Mouse (Mus musculus) embryo, embryonic 11 days (tissue): Measurements from ENCODE around the gene Rnf150.

ENCODE experiments used
- DNase-seq: peaks from one replicate; pipeline ENCODE4 v3.0.0-alpha.2; 2015

Rnf150 gene

DNA sequence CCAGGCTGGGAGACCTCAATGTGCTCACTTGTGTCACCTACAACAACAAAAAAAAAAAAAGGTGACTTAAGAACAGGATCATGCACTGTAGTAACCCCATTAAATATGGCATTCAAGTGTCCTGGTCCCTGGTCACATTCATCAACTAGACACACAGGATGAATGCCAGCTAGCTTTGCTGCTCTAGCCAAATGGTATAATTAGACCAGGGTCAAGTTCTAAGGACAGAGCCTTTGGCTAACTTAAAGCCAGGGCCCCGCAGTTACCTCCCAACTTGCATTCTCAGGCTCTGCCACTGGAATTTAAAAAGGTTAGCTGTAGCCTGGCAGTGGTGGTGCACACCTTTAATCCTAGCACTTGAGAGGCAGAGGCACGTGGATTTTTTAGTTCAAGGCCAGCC lies 165.1 kb downstream of the Rnf150 start:
- DNase-seq = no peak

DNA sequence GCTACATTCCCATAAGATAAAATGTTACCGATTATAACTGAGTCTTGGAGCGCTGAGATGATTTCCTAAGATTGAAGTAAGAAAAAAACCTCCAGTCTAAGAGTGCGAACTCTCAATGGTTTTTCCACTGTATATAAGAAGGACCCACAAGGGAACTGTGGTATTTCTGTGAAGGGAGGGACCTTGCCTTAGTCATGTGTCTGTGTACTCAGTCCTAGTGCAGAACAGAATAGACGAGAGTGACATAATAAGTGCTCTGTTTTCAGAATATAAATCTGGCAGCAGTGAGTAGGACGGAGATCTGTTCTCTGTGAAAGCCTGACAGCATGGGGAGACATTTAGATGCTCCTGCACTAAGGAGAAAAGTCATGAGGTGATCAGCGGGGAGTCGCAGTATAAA lies 169.6 kb downstream of the Rnf150 start:
- no peak for DNase-seq

DNA sequence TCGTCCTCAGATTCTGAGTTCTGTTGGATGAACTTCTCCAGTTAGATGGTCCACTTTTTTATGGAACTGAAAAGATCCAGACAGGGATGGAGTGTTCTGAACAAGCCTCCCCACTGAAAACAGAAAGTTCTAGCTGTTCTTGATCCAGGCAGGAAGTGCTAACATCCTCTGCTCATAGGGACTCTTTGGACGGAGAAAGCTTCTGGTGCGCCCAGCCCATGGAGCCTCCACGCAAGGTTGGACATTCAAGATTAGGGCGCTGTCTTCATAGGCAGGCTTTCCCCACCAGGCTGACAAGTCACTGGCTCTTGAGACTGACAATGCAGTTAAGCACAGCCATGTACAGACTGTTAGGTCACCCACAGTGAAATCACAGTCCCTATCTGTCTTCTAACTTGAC lies 172.0 kb downstream of the Rnf150 start:
- no peak for DNase-seq

DNA sequence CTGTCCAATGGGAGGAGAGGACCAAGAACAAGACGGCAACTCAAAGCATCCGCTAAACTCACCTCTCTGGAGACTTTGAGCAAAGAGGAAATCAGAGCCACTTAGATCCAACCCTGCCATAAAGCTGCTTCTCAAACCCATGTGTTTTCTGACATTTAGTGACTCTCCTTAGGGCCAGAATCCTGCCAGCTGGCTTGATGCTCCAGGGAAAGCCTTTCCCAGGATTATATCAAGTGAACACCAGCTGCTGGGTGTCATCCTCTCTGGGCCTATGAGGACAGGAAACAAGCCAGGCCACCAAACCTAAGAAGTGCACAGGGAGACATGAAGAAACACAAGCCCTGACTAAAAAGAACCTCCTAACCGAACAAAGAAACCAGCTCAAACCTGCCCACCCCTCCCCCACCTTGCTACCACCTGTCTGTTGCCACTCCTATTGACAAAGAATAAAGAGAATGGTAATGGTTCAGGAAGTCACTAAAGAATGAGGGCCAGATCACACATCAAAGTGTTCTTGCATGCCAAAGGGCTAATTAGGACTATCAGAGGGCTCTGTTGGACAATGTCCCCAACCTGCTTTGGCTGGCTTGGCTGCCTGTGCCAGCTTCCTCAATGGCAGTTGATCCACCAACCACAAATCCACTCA lies 173.5 kb downstream of the Rnf150 start:
- no peak for DNase-seq

DNA sequence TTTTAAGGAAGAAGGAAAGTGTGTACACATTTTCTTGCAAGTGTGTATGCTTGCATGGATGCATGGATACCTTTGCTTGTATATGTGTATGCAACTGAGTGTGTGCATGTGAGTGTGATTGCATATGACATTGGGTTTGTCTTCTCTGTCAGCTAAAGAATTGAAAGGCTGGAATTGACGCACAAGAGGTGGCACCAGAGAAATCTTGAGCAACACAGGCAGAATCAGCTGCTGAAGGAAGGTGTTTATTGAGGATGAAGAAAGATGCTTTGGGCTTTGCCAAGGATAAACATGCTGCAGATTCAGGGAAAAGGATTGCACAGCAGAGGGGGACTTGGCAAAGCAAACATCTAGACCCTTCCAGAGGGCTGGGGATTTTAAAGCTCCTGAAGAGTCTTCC lies 174.2 kb downstream of the Rnf150 start:
- DNase-seq = no peak

DNA sequence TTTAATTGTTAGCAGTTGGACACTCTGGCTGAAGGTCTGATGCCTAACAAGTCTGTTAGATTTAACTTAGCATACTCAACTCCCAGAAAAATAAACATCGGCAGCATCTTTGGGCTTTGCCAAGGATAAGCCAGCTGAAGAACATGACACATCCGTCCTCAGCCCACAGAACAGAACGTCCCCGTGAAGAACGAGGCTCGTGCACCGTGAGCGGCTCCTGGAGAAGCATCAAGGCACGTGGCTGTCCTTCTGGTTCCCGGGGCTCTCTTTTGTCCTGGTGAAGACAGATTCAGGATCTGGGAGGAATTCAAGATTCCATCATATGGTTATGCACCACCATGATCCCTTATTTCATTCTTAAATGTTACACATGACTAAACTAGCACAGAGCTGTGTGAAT lies 175.4 kb downstream of the Rnf150 start:
- DNase-seq = no peak

DNA sequence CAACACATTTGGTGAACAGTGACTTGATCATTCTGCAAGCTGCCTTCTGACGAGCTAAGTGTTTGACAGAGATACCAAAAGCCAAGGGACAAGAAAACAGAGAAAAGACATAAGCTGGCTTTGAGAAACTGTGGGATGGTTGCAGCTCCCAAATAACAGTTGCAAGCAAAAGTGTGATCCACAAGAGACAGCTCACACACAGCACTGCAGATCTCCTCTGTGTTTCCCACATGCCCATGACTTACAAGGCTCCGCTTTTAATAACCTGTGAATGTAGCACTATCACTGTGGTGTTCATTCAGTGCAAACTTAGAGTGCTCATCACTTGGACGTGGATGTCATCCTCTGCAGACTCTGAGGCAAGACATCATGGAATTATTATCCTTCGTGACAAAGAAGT lies 178.3 kb downstream of the Rnf150 start:
- DNase-seq = no peak

DNA sequence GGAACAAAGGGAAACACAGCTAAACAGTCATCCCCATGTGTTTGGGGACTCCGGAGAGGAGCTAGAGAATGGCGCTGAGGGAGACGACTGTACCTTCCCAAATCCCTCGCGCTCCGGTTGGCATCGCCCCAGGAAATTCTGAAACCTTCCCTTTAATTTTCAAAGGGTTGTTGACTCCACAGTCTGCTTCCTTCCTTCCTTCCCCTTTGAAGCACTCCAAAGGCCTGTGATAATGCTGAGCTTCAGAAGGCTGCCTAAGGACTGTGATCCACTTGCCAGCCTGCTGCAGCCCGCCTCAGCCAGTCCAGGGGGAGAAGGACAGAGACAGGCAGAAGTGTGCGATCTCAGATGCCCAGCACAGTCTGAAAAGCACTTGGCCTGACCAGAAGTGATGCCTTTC lies 183.8 kb downstream of the Rnf150 start:
- no peak for DNase-seq

DNA sequence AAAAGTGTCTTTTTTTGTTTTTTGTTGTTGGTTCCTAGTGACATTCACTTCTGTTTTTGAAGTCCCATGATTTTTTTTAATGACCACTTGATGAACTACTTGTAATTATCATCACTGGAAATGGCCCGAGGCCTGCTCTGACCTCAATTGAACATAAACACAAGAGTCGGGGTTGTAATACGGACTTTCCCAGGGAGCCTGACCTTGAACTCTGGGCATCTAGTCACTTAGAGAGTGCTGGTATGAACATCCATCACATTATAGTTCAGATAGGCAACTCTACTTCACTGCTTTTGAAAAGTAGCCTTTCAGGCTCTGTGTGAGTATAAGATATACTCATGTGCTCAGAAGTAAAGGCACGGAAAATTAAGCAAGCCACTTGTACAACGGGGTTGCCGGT lies 185.4 kb downstream of the Rnf150 start:
- no peak for DNase-seq

DNA sequence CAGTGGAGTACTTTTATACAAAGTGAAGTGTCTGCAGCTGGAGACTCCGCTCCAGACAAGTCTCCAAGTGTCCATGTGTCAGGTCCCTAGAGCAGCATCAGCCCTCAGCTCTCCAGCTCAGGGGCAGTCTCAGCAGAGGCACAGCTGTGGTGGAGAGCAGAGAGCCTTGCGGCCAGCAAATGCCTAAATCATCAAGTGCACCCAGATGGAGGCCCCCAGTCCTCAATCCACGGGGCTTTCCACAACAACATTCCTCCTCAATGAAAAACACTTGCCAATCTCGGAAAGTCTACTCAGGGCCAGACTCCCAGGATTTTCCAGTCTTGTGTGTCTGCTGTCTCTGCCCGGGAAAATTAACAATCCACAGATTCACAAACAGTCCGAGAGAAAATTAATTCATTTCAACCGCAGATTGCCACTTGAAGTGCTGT lies 186.0 kb downstream of the Rnf150 start:
- peak; percentile 56 for DNase-seq

DNA sequence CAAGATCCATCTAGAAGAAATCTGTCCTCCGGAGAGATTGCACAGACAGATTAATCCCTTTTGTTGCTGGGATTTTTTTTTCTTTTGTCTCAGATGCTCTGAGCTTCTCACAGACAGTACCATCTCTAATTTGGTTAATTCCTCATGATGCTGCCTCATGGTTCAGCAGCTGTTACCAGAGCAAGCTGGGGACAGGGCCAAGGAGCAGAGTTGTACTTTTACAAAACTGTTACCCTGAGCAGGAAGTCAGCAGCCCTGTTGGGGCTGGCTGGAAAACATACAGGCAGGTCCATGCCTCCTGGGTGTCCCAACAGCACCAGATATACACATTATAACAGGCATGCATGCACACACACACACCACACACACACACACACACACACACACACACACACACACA lies 186.5 kb downstream of the Rnf150 start:
- no peak for DNase-seq

DNA sequence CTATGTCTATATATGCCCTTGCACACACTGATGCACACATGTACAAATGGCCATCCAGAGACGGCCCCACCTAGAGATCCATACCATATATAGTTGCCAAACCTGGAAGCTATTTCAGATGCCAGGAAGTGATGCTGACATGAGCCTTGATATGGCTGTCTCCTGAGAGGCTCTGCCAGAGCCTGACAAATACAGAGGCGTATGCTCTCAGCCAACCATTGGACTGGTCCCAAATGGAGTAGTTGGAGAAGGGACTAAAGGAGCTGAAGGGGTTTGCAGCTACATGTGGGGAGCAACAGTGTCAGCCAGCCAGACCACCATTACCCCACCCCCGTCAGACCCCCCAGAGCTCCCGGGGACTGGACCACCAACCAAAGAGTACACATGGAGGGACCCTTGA lies 189.7 kb downstream of the Rnf150 start:
- no peak for DNase-seq

DNA sequence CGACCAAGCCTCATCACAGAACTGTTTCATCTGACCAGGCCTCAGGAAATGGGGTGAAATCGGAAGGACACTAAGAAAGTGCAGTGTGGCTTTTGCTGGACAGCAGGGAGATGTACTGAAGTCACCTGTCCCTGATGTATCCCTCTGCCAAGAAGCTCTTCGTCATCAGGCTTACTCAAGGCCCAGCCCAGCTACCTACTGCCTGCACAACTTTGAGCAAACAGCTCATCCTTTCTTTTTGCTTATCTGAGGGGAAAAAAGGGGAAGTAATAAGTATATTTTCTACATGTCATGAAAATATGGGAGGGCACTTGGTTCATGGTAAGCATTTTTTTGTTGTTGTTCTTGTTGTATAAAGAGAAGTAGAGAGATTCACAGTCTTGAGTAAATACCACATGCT lies 191.6 kb downstream of the Rnf150 start:
- no peak for DNase-seq

DNA sequence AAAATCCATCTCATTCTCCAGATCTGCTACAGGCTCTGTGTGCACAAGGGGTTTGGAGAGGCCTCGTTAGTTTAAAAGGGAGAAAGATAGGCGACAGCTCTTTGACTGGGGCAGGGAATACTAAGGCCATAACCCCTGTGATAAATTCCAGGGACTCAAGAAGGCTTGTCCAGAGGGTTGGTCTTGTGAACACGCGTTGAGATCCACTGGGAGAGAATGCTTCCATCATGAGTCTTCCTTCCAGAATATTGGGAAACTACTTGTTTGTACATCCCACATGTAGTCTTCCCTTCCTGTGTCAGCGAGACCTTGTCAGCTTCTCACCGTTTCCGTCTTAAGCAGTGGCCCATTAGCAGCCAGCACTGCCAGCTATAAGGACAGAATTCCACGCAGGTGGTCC lies 195.8 kb downstream of the Rnf150 start:
- no peak for DNase-seq

DNA sequence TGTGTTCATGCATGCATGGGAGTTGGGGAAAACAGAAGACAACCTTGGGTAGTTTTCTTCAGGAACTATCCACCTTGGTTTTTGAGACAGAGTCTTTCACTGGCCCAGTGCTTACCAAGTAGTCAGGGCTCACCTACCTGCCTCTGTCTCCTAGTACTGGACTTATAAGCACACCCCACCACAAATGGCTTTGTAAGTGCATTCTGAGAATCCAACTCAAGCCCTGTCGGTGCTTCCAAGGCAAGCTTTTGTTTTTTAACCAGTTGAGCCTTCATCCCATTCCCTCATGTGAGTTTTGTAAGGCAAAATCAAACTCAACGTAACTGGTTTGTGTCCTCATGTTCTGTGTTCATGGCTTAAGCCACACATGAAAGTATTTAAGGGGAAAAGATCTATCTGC lies 196.9 kb downstream of the Rnf150 start:
- DNase-seq = no peak

DNA sequence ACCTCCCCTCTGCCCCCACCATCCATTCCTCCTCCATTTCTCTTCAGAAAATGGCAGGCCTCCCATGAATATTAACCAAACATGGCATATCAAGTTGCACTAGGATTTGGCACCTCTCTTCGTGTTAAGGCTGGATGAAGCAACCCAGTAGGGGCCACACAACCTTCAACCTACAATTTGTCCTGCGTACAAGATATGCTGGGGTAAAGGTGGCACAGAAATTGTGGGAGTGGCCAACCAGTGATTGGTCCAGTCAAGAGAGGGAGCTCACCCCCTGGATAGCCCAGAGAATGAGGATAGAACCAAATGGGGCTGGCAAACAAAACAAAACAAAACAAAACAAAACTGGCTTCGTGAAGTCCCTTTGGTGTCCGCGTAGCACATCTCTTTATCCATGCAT lies 198.1 kb downstream of the Rnf150 start:
- no peak for DNase-seq

DNA sequence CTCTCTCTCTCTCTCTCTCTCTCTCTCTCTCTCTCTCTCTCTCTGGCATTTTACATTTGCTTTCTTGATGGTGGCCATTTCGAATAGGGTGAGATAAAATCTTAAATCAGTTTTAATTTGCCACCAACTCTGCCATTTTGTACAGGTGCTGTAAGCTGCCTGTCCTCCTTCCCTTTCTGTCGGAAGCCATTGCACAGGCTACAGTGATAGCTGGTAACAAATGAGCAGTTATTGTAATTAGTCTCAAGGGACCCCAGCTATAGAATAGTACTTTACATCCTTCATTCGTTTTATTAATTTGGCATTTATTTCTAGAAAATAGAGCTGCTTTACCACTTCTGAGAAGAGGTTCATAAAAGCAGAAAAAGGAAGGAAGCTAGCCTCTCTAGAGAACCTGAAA lies 198.7 kb downstream of the Rnf150 start:
- no peak for DNase-seq

DNA sequence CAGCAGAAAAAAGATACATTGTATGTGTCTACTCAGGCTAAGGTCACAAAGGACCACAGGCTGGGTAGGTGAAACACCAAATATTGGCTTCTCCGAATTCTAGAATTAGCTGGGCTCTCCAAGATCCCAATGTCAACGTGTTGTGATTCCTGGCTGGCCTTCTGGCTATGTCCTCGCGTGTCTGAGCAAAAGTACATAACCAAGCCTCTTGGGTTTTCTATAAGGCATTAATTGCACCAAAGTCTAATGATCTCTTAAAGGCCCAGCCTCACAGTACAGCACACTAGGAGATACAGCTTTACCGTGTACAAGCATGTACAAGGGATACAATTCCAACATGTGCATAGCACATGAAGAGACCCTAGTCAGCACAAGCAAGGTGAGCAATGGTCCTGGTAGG lies 199.1 kb downstream of the Rnf150 start:
- no peak for DNase-seq

DNA sequence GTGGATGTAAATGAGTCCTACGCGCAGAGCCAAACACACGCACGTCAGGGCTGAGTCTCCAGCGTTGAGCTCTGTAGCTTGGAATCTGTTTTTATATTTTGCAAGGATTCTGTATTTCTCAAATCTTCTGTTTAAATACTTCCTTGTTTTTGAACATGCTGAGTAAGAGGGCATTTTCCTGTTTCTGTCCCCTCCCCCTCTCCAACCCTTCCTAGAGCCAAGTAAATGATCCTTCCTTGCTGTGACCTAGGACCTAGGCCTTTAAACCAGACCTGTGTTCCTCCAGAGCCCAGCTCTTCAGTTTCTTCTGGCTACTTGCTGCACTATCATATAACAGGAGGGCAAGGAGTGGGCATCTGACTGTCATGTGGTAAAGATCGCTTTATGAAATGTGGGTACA lies 200.9 kb downstream of the Rnf150 start:
- DNase-seq = no peak

DNA sequence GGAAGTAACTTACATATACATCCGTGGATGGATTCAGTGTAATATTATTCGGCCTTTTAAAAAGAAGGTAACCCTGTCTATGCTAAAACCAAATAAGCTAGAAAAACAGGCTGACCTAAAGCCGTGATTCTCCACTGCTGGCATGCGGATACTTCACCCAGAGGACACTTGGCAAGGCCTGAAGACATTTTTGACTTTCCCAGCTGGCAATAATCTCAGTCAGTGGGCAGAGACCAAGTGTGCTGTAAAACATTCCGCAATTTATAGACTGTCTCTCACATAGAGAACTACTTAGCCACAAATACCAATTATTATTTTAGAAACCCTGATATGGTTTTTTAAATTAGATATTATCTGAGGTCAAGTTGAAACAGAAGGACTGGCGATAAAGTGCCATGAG lies 202.9 kb downstream of the Rnf150 start:
- no peak for DNase-seq

DNA sequence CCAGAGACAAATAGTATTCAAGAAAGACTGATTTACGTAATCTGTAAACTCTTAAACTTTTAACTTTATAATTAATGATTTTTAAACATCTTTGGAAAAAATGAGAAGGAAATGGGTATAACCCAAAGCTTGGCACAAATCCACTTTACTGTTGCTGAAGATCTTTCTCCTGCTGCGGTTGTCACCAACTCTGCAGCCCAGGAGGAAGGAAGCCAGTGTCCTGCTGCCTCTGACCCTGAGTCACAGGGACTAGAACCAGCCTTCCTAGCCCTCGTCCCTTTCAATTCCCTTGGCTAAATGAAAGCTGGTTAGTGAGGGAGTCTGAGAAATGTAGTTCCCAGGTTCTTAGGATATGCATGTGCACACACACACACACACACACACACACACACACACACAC lies 203.7 kb downstream of the Rnf150 start:
- DNase-seq = no peak

DNA sequence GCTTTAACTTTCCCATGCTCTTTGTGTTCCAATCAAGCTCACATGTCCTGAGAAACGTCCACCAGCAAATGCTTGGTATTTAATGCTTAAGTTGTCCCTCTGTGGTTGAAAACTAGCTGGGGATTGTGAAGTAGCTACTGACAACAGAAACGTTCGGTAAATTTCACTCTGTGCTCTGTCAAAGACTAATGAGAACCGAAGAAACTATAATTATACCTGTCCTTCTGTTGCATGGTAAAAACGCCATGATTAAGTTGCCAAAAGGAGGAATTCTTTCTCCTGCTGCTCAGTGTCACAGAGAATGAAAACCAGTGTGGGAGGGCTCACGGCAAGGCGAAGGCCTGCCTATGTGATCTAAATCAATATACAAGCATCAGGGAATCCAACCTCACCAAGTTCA lies 204.8 kb downstream of the Rnf150 start:
- no peak for DNase-seq

DNA sequence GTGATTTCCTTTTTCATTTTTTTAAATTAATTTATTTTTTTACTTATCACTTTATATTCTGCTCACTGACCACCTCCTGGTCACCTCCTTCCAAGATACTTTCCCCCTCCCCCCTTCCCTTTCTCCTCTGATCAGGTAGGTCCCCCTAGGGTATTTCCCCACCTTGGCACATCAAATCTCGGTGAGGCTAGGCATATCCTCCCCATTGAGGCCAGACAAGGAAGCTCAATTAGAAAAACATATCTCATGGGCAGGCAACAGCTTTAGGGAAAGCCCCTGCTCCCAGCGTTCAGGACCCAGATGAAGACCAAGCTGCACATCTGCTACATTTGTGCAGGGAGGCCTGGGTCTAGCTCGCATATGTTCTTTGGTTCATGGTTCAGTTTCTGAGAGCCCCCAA lies 211.1 kb downstream of the Rnf150 start:
- DNase-seq = no peak

DNA sequence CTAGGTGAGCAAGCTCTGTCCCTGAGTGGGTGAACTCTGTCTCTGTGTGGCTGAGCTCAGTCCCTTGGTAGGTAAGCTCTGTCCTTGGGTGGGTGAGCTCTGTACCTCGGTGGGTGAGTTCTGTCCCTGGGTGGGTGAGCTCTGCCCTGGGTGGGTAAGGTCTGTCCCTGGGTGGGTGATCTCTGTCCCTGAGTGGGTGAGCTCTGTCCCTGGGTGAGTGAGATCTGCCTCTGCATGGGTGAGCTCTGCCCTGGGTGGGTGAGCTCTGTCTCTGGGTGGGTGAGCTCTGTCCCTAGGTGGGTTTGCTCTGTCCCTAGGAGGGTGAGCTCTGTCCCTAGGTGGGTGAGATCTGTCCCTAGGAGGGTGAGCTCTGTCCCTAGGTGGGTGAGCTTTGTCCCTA lies 213.5 kb downstream of the Rnf150 start:
- DNase-seq = no peak

DNA sequence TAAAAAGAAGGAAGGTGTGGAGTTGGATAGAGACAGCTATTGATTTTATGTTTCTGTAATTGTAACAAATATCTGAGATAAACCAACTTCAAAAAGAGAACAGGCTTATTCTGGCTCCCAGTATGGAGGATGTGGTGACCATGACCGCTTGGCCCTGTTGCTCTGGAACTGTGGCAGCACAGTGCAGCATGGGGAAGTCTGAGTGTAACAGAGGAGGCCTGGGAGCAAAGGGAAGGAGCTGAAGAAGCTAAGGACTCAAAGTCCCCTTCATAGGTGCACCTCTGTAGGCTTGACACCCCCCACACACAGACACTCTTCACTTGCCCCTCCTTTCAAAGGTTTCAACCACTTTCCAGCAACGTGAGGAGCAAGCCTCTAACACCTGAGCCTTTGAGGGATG lies 214.2 kb downstream of the Rnf150 start:
- no peak for DNase-seq
